Mouse (Mus musculus) cerebellum, adult 2 months (tissue): ENCODE data around the gene Dst. TPM values are rescaled to one million over a fixed set of nuclear protein-coding genes. Genes with fewer than 3 reads are reported as not detected.
A peak's percentile ranks its signal among the peaks of the same experiment; 100 is the strongest.

Source experiments
- DNase-seq, 2 experiments: peaks; one replicate each; pipeline ENCODE4 v3.0.0; 2021
- H3K27ac ChIP-seq: fragments of 200-500 bp; 2 replicates; pipeline ENCODE4 v1.5.1; 2012; ENCODE audit warnings: low read length, control low read depth, inconsistent platforms; ENCODE audit not compliant: insufficient read depth
- H3K27me3 ChIP-seq: fragments of 200-500 bp; 2 replicates; pipeline ENCODE4 v1.6.1; 2012; ENCODE audit warnings: inconsistent platforms, mild to moderate bottlenecking, low read length, moderate library complexity; ENCODE audit not compliant: control insufficient read depth, insufficient read depth
- H3K4me1 ChIP-seq: fragments of 200-500 bp; 2 replicates; pipeline ENCODE4 v1.6.1; 2011; ENCODE audit warnings: low read length; ENCODE audit not compliant: control insufficient read depth, insufficient read depth
- H3K4me3 ChIP-seq: fragments of 200-500 bp; replicated peaks from 2 replicates; pipeline ENCODE3; 2011; ENCODE audit warnings: mild to moderate bottlenecking, low read depth, low read length, control low read depth; ENCODE audit not compliant: insufficient read depth
- CTCF ChIP-seq: fragments of 200-500 bp; IDR thresholded peaks from 2 replicates; pipeline ENCODE4 v1.5.1; 2011; ENCODE audit warnings: low read depth, mild to moderate bottlenecking, control low read depth, low read length, moderate library complexity, borderline replicate concordance; ENCODE audit not compliant: insufficient read depth
- POLR2A ChIP-seq: fragments of 200-500 bp; IDR thresholded peaks from 2 replicates; pipeline ENCODE4 v1.6.1; 2011; ENCODE audit warnings: low read length, control low read depth, borderline replicate concordance; ENCODE audit not compliant: insufficient read depth
- WGBS: fragments of 180-500 bp; shearing (Covaris S2); methylation state at CpG from one replicate; pipeline ENCODE4 v1.1.7; 2018; 5-methylcytosine and 5-hydroxymethylcytosine counted together
- polyA plus RNA-seq: library from polyadenylated mRNA; depleted of rRNA; stranded (reverse); fragments of >200 nt; gene quantifications from 2 replicates; pipeline ENCODE4 v1.2.3, GENCODE M21; 2012

Dst gene
- polyA plus RNA-seq, 1 experiment: 148 TPM

DNA sequence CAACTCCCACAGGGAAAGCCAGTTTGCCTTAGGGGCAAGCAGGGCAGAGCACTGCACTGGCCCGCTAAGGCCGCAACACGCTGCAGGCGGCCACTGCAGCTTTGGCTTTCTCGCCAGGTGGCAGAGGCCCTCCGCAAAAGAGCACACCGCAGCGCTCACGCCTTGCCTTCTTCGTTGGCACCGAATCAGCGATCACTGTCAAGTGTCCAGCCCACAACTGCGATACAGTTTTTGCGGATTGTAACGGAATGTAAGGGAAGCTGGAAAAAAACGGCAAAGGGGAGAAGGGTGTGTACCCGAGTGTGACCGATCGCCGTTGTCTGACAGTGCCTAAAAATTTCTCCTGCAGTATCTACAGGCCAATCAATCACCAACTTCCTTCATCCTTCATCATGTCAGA lies 1.1 kb upstream of the Dst start:
- DNase-seq: peak; percentile 81 to 85
- 1% methylated on average over 20 of the region's 20 CpGs for WGBS
- peak; percentile 30; the same call in 1 of the 2 replicates for TF ChIP-seq CTCF
- 0 out of 2 replicates have a peak, but pooled peaks have one; percentile 27 for TF ChIP-seq POLR2A
- Histone ChIP-seq H3K27me3 (no peaks in the 10 kb centered on the region), H3K27ac (peak overlapping the region; percentile 90), H3K4me1 (peaks cover 8% of the 10 kb centered on the region; the same call in 1 of the 2 replicates), H3K4me3 (peak overlapping the region; percentile 100)

DNA sequence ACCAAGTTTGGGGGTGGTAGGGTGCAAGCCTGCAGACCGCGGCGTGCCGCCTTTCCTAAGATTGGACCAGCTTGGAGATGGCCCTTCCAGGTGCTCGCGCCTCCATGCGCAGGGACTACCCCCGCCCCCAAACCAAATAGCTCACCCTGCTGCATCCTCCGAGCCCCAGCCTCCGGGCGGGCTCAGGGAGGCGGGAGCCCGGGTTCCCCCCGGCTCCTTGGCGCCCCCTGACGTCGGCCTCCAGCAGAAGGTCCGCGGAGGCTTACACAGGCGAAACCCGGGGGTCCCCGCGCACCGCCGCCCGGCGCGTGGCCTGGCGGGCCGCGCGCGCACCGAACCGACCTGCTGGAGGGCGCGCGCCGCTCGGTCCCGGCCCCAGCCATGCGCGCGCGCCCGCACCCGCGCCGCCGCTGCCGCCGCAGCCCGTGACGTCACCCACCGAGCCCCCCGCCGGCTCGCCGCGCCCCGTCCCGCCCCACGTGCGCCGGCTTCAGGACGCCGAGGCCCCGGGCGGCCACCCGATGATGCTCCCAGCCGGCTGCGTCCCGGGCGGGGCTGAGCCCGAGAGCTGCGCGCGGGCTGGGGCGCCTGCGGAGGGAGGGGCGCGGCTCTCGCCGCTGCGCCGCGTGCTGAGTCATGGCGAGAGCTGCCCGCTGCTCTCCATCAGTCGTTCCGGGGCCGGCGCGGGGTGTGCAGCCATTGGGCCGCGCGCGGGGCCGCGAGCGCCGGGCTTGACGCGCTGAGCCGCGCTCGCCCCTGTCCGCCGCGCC lies 419 bp upstream of the Dst start, which contains the start of gene Bend6:
Gene Bend6, minus strand, starts transcription at position 396 of the 770 bp plus-strand sequence.
- WGBS: under 1% methylated on average over 102 of the region's 110 CpGs

DNA sequence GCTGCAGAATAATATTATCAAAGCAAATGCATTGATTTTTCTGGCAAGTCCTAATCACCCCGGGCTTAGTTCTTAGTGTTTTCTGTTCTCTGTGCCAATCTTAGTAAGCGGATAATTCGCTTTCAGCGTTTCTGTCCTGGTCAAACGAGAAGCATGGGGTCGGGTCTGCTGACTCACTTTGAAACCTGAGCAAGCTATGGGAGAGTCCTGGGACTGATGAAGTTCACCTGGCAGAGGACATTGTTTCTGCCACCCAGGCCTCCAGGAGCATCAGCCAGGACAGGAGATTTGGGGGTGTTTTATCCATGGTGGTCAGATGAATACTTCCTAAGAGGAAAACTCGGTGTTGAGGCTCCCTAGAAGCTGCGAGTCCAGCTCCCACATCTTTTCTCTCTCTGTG lies 3.6 kb downstream of the Dst start:
- Histone ChIP-seq H3K27me3 (no peaks in the 10 kb centered on the region), H3K4me3 (no peak overlapping the region), H3K27ac (no peak overlapping the region), H3K4me1 (peaks cover 15% of the 10 kb centered on the region)
- WGBS: 39% methylated on average over 8 of the region's 8 CpGs
- DNase-seq: no peak
- no peak for TF ChIP-seq CTCF
- TF ChIP-seq POLR2A: no peak

More for the DNA sequence above, 419 bp upstream of the Dst start, which contains the start of gene Bend6:
- Histone ChIP-seq H3K27me3 (no peaks in the 10 kb centered on the region), H3K4me3 (peak within 1 kb of the TSS; percentile 100), H3K4me1 (peaks cover 8% of the 10 kb centered on the region; the same call in 1 of the 2 replicates), H3K27ac (peak within 1 kb of the TSS; percentile 90)
- DNase-seq: peak; percentile 87 to 90
- TF ChIP-seq POLR2A (no peak), CTCF (no peak; the same call in 1 of the 2 replicates)

DNA sequence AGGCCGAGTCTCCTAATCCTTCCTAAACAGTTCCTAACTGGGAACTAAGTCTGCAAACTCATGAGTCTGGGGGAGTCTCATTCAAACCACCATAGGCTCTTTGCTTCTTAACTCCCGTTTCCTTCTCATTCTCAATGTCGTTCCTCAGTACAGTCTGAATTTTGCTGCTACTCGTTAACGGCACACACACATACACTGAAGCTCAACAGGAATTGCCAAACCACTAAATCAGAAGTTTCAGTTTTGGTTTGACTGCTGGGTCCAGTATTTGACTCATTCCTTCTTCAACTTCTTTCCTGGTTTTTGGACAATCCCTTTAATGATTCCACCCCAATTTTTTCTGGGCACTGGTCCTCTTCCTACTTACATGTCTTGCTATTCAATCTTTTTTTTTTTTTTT lies 8.5 kb downstream of the Dst start:
- H3K27me3 ChIP-seq: no peaks in the 10 kb centered on the region
- DNase-seq: no peak
- WGBS: 93% methylated on average over 5 of the region's 5 CpGs

DNA sequence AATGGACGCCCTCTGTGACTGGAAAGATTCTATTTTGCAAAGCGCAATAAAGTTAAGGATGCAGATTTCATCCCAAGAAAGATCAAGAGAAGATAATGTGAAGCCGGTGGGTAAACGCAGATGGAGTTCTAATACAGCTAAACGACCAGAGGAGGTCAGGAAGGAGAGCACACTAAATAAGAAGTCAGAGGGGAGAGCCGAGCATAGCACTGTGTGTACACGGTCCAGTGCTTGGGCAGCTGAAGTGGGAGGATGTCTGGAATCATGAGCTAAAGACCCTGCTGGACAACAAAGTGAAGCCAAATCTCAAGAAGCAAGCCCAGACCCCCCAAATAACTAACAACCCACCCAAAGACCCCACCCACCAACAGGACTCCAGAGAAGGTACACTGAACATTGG lies 14.9 kb downstream of the Dst start:
- Histone ChIP-seq H3K4me3 (no peak overlapping the region), H3K27ac (no peak overlapping the region), H3K27me3 (no peaks in the 10 kb centered on the region), H3K4me1 (peaks cover 5% of the 10 kb centered on the region; the same call in 1 of the 2 replicates)
- WGBS: 65% methylated on average over 7 of the region's 7 CpGs
- DNase-seq: no peak
- TF ChIP-seq POLR2A (no peak), CTCF (no peak)

More for the DNA sequence above, 8.5 kb downstream of the Dst start:
- no peak for TF ChIP-seq POLR2A
- TF ChIP-seq CTCF: no peak
- Histone ChIP-seq H3K4me3 (no peak overlapping the region), H3K4me1 (peaks cover 11% of the 10 kb centered on the region), H3K27ac (no peak overlapping the region)

DNA sequence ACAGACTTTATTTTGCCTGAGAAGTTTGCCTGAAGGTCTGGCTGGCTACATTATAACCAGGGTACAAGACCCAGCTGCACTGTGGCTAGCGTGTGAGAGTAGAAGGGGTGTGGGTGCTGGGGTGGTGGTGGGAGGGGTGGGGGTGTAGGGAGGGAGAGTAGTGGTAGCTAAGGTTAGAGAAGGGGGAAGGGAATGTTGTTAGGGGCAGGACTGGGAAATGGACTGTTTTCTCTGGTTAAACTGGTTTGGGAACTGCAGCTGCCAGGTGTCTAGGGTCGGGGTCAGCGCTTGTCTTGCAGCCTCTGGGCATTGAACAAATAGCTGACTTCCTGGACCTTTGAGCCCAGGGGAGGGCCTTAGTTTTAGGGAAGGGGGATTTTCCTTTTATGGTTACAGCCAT lies 17.3 kb downstream of the Dst start:
- TF ChIP-seq POLR2A (no peak), CTCF (no peak)
- WGBS: 95% methylated on average over 3 of the region's 3 CpGs
- no peak overlapping the region for H3K4me3 ChIP-seq

DNA sequence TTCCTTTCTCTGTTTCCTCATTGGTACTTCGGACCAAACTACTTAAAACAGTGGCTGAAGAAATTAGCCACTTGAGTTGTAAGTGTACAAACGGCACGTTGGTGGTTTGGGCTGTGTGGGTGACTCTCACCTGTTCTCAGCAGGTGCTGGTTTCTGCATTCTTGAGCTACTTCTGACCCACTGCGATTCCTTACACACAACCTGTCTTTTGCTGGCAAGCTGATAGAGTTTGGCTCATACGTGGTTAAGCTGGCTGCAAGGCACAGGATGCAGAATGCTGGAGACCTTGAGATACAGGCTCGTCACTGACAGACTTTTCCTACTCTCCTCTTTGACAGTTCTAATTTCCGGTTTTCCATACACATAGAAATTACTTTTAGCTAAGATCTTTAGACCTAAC lies 19.4 kb downstream of the Dst start:
- peak; percentile 45 to 64 for DNase-seq
- Histone ChIP-seq H3K4me3 (no peak overlapping the region), H3K27me3 (no peaks in the 10 kb centered on the region), H3K4me1 (peaks cover 19% of the 10 kb centered on the region), H3K27ac (0 out of 2 replicates have a peak overlapping the region, but pooled peaks have one; percentile 27)
- TF ChIP-seq CTCF: no peak
- no peak for TF ChIP-seq POLR2A
- WGBS: 18% methylated on average over 7 of the region's 7 CpGs

More for the DNA sequence above, 17.3 kb downstream of the Dst start:
- Histone ChIP-seq H3K27ac (no peak overlapping the region), H3K27me3 (no peaks in the 10 kb centered on the region), H3K4me1 (peaks cover 8% of the 10 kb centered on the region)
- no peak for DNase-seq

DNA sequence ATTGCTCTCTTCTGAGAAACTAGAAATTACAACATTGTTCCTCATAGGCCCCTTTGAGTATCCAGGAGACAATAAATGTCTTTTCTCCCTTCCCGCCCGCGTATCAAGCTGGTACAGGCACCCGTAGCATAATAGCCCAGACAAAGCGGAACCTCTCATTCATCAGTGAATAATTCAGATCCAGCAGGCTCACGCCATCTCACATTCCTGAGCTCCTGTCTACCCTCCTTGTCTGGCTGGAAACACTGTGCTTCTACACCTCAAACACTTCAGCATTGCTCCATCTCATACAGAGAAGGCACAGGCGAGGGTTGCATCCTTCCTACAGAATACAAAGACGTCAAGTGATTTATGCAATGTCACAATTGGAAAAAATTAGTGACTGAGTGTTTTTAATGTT lies 23.8 kb downstream of the Dst start:
- no peak overlapping the region for H3K27ac ChIP-seq
- 86% methylated on average over 8 of the region's 8 CpGs for WGBS
- no peaks in the 10 kb centered on the region for H3K27me3 ChIP-seq
- H3K4me1 ChIP-seq: peaks cover 35% of the 10 kb centered on the region
- H3K4me3 ChIP-seq: no peak overlapping the region
- DNase-seq: no peak
- TF ChIP-seq POLR2A (no peak), CTCF (no peak)
